Mouse (Mus musculus) lung, embryonic 15.5 days (tissue): ENCODE measurements around the gene Tmcc3. TPM values are rescaled to one million over a fixed set of nuclear protein-coding genes. Genes with fewer than 3 reads are reported as not detected.

ENCODE experiments used
- ATAC-seq: fragments of 200-750 bp; cut with Nextera tagmentation; 2 replicates; pipeline ENCODE4 v1.8.0; 2017; ENCODE audit warnings: moderate number of reproducible peaks, borderline replicate concordance; ENCODE audit not compliant: low FRiP score, low TSS enrichment; ENCODE audit errors: extremely low read depth
- H3K27ac ChIP-seq: fragments of 300-500 bp; sonication (generic); 2 replicates; pipeline ENCODE4 v1.5.1; 2015; ENCODE audit warnings: moderate library complexity, mild to moderate bottlenecking, inconsistent platforms
- H3K27me3 ChIP-seq: fragments of 300-500 bp; sonication (generic); 2 replicates; pipeline ENCODE4 v1.6.1; 2015; ENCODE audit warnings: inconsistent platforms
- H3K36me3 ChIP-seq: fragments of 300-500 bp; sonication (generic); 2 replicates; pipeline ENCODE4 v1.6.1; 2015; ENCODE audit warnings: inconsistent platforms
- H3K4me1 ChIP-seq: fragments of 300-500 bp; sonication (generic); 2 replicates; pipeline ENCODE4 v1.6.1; 2015; ENCODE audit warnings: inconsistent platforms
- H3K4me2 ChIP-seq: fragments of 300-500 bp; sonication (generic); 2 replicates; pipeline ENCODE4 v1.6.1; 2015; ENCODE audit warnings: inconsistent platforms, mild to moderate bottlenecking, moderate library complexity
- H3K4me3 ChIP-seq: fragments of 300-500 bp; sonication (generic); 2 replicates; pipeline ENCODE4 v1.5.1; 2015; ENCODE audit warnings: mild to moderate bottlenecking, inconsistent platforms
- H3K9ac ChIP-seq: fragments of 300-500 bp; sonication (generic); 2 replicates; pipeline ENCODE4 v1.6.1; 2015; ENCODE audit warnings: inconsistent platforms
- H3K9me3 ChIP-seq: fragments of 300-500 bp; sonication (generic); 2 replicates; pipeline ENCODE4 v1.6.1; 2016; ENCODE audit warnings: inconsistent platforms
- WGBS: fragments of 180-500 bp; shearing (Covaris S2); methylation state at CpG from one replicate; pipeline ENCODE4 v1.1.7; 2015; 5-methylcytosine and 5-hydroxymethylcytosine counted together
- polyA plus RNA-seq: library from polyadenylated mRNA; unstranded; fragments of >200 nt; fragmentation: Nextera tagmentation; extraction: Ambion mirVana; gene quantifications from 2 replicates; pipeline ENCODE4 v1.2.1, GENCODE M21; 2015

Gene Tmcc3
- polyA plus RNA-seq, 1 experiment from 2014 or later, result 7.3 TPM

- Histone ChIP-seq H3K4me2 (no peak overlapping the region), H3K36me3 (no peaks in the 10 kb centered on the region), H3K4me3 (no peak overlapping the region), H3K9ac (no peak overlapping the region), H3K27me3 (no peaks in the 10 kb centered on the region), H3K27ac (peak overlapping the region; percentile 15; the same call in 1 of the 2 replicates), H3K9me3 (no peaks in the 10 kb centered on the region), H3K4me1 (peaks cover 14% of the 10 kb centered on the region)
- 47% methylated on average over 11 of the region's 11 CpGs for WGBS
- peak; percentile 53; the same call in 1 of the 2 replicates for ATAC-seq
These were observed 39.3 kb downstream of the Tmcc3 start for GRCm38 (mm10) chr10:94350896-94351661.

- Histone ChIP-seq H3K4me3 (no peak overlapping the region), H3K27ac (no peak overlapping the region), H3K4me1 (peaks cover 14% of the 10 kb centered on the region), H3K27me3 (no peaks in the 10 kb centered on the region), H3K4me2 (no peak overlapping the region), H3K9ac (no peak overlapping the region), H3K36me3 (no peaks in the 10 kb centered on the region), H3K9me3 (no peaks in the 10 kb centered on the region)
- 86% methylated on average over 7 of the region's 7 CpGs for whole genome bisulfite sequencing
- no peak for ATAC-seq
These were observed 40.6 kb downstream of the Tmcc3 start for GRCm38 (mm10) chr10:94352172-94352876.

GRCm38 (mm10) chr10:94352877-94353853 lies 41.4 kb downstream of the Tmcc3 start:
- no peak for ATAC-seq
- Histone ChIP-seq H3K27me3 (no peaks in the 10 kb centered on the region), H3K4me2 (no peak overlapping the region)

GRCm38 (mm10) chr10:94354005-94354404 lies 42.3 kb downstream of the Tmcc3 start:
- 45% methylated on average over 4 of the region's 4 CpGs for WGBS
- H3K9me3 ChIP-seq, result no peaks in the 10 kb centered on the region
- no peak overlapping the region for H3K4me3 ChIP-seq
- H3K36me3 ChIP-seq, result no peaks in the 10 kb centered on the region
- no peak overlapping the region for H3K9ac ChIP-seq
- H3K4me1 ChIP-seq, result peaks cover 14% of the 10 kb centered on the region
- H3K27ac ChIP-seq, result no peak overlapping the region
- ATAC-seq, result no peak
- H3K27me3 ChIP-seq, result no peaks in the 10 kb centered on the region
- no peak overlapping the region for H3K4me2 ChIP-seq

More at GRCm38 (mm10) chr10:94352877-94353853, 41.4 kb downstream of the Tmcc3 start:
- no peaks in the 10 kb centered on the region for H3K36me3 ChIP-seq
- H3K27ac ChIP-seq, result no peak overlapping the region
- 48% methylated on average over 9 of the region's 9 CpGs for WGBS
- H3K9me3 ChIP-seq, result no peaks in the 10 kb centered on the region
- H3K9ac ChIP-seq, result no peak overlapping the region
- no peak overlapping the region for H3K4me3 ChIP-seq
- H3K4me1 ChIP-seq, result peaks cover 14% of the 10 kb centered on the region

GRCm38 (mm10) chr10:94354427-94354826 lies 42.7 kb downstream of the Tmcc3 start:
- no peak for ATAC-seq

GRCm38 (mm10) chr10:94356504-94357169 lies 44.9 kb downstream of the Tmcc3 start:
- H3K9ac ChIP-seq, result no peak overlapping the region
- WGBS, result 77% methylated on average over 13 of the region's 13 CpGs
- H3K4me2 ChIP-seq, result no peak overlapping the region
- no peak overlapping the region for H3K27ac ChIP-seq
- H3K4me3 ChIP-seq, result no peak overlapping the region
- H3K27me3 ChIP-seq, result no peaks in the 10 kb centered on the region
- no peaks in the 10 kb centered on the region for H3K4me1 ChIP-seq
- no peak for ATAC-seq
- H3K9me3 ChIP-seq, result no peaks in the 10 kb centered on the region
- no peaks in the 10 kb centered on the region for H3K36me3 ChIP-seq

More at GRCm38 (mm10) chr10:94354427-94354826, 42.7 kb downstream of the Tmcc3 start:
- Histone ChIP-seq H3K4me1 (peaks cover 14% of the 10 kb centered on the region), H3K27ac (no peak overlapping the region), H3K27me3 (no peaks in the 10 kb centered on the region), H3K9ac (no peak overlapping the region), H3K4me3 (no peak overlapping the region), H3K4me2 (no peak overlapping the region), H3K9me3 (no peaks in the 10 kb centered on the region), H3K36me3 (no peaks in the 10 kb centered on the region)
- WGBS, result 70% methylated on average over 3 of the region's 3 CpGs

- Histone ChIP-seq H3K4me2 (no peak overlapping the region), H3K9ac (no peak overlapping the region)
- 44% methylated on average over 1 of the region's 1 CpGs for WGBS
These were observed 48.9 kb downstream of the Tmcc3 start for GRCm38 (mm10) chr10:94360664-94361063.

GRCm38 (mm10) chr10:94371293-94371692 lies 59.5 kb downstream of the Tmcc3 start:
- Histone ChIP-seq H3K4me2 (no peak overlapping the region), H3K9me3 (no peaks in the 10 kb centered on the region), H3K4me3 (no peak overlapping the region), H3K9ac (no peak overlapping the region), H3K27ac (no peak overlapping the region), H3K36me3 (no peaks in the 10 kb centered on the region), H3K4me1 (no peaks in the 10 kb centered on the region), H3K27me3 (no peaks in the 10 kb centered on the region)
- ATAC-seq, result no peak
- WGBS, result 57% methylated on average over 2 of the region's 2 CpGs

More at GRCm38 (mm10) chr10:94360664-94361063, 48.9 kb downstream of the Tmcc3 start:
- H3K4me1 ChIP-seq, result no peaks in the 10 kb centered on the region
- no peaks in the 10 kb centered on the region for H3K9me3 ChIP-seq
- no peak for ATAC-seq
- H3K27me3 ChIP-seq, result no peaks in the 10 kb centered on the region
- H3K27ac ChIP-seq, result no peak overlapping the region
- H3K36me3 ChIP-seq, result no peaks in the 10 kb centered on the region
- H3K4me3 ChIP-seq, result no peak overlapping the region

- no peaks in the 10 kb centered on the region for H3K36me3 ChIP-seq
- H3K9me3 ChIP-seq, result no peaks in the 10 kb centered on the region
- WGBS, result 34% methylated on average over 4 of the region's 4 CpGs
- H3K27ac ChIP-seq, result no peak overlapping the region
- no peak overlapping the region for H3K4me2 ChIP-seq
- H3K9ac ChIP-seq, result no peak overlapping the region
- ATAC-seq, result no peak
- no peak overlapping the region for H3K4me3 ChIP-seq
- peaks cover 12% of the 10 kb centered on the region for H3K4me1 ChIP-seq
- no peaks in the 10 kb centered on the region for H3K27me3 ChIP-seq
These were observed 65.2 kb downstream of the Tmcc3 start for GRCm38 (mm10) chr10:94376941-94377340.

GRCm38 (mm10) chr10:94377844-94378243 lies 66.1 kb downstream of the Tmcc3 start:
- peak overlapping the region; percentile 62 for H3K27ac ChIP-seq
- no peaks in the 10 kb centered on the region for H3K36me3 ChIP-seq
- peak overlapping the region; percentile 3; the same call in 1 of the 2 replicates for H3K4me3 ChIP-seq
- peak; percentile 50; the same call in 1 of the 2 replicates for ATAC-seq
- no peaks in the 10 kb centered on the region for H3K9me3 ChIP-seq
- peaks cover 12% of the 10 kb centered on the region for H3K4me1 ChIP-seq
- H3K9ac ChIP-seq, result no peak overlapping the region
- H3K4me2 ChIP-seq, result peak overlapping the region; percentile 46
- no peaks in the 10 kb centered on the region for H3K27me3 ChIP-seq
- WGBS, result 54% methylated on average over 10 of the region's 10 CpGs

GRCm38 (mm10) chr10:94378383-94378782 lies 66.6 kb downstream of the Tmcc3 start:
- Histone ChIP-seq H3K36me3 (no peaks in the 10 kb centered on the region), H3K9ac (no peak overlapping the region), H3K4me3 (peak overlapping the region; percentile 3; the same call in 1 of the 2 replicates), H3K4me2 (peak overlapping the region; percentile 46), H3K4me1 (peaks cover 12% of the 10 kb centered on the region), H3K27me3 (no peaks in the 10 kb centered on the region), H3K27ac (peak overlapping the region; percentile 62), H3K9me3 (no peaks in the 10 kb centered on the region)
- 29% methylated on average over 13 of the region's 13 CpGs for WGBS
- peak; percentile 87 for ATAC-seq
